ENCODE assay signal across 8 mouse cellular contexts in the genomic region with DNA sequence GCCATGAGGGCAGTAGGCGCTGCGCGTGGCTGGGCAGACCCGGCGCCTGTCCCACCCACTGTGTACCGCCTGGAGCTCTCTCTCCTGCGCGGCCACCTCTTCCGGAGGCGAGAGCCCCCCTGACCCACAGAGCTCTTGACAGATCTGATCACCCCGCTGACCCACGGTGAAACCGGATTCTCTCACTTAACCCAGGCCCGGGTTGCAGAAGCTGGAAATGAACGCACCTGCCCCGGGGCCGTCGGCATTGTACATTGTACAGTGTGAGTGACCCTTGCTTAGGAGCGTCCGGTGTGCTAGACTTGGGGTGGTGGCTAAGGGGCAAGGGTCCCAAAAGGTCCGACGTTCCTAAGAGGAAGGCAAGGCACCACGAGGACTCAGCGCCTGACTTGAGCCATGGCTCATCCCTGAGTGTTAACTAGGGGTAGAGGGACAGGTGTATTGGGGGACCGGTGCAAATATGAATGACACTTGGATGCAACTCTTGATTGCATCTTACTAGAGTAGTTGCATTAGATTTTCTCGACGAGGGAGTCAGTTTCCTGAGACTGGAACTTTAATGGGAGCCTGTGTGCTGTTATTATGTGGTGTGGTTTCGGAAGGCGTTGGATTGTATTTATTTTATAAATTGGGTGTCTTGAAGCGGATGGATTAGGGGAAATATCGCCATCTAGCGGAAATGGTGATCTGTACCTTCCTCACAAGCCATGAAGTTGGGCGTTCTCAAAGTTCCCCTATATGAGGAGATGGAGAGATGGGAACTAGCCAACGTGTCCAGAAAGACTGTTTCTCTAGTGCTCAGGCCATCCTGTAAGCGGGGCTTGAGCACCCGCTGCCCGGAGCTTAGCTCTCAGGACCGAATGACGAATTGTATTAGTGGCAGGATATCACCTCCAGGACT. TPM values are rescaled to one million over a fixed set of nuclear protein-coding genes. Genes with fewer than 3 reads are reported as not detected.
DNase-seq lines count a peak whose midpoint lies in the region; ATAC-seq and TF ChIP-seq lines count a peak whose summit lies in the region.

No protein-coding gene starts in this region.

- peak; percentile 88 for DNase-seq in R1 (ENCODE audit: low read depth, low spot score)
- peak; percentile 61 for DNase-seq in cerebellum, adult 11-12 months
- DNase-seq in forebrain, postnatal 0 days: peak; percentile 95
- DNase-seq in layer of hippocampus, adult 9-11 months: peak; percentile 79
- peak; percentile 96 for DNase-seq in lung, embryonic 14.5 days
- DNase-seq in retina, postnatal 7 days (ENCODE audit: low read depth, low spot score): peak; percentile 65
- no peak for DNase-seq in T-cell, adult 2 months (ENCODE audit: low spot score)

- no peaks in the 10 kb centered on the region; the same call in 1 of the 2 replicates for H3K27me3 ChIP-seq in forebrain, postnatal 0 days (ENCODE audit: insufficient read depth, low read length)
- H3K27me3 ChIP-seq in hindbrain, embryonic 12.5 days: peaks cover 6% of the 10 kb centered on the region
- peaks cover 17% of the 10 kb centered on the region; the same call in 1 of the 2 replicates for H3K27me3 ChIP-seq in lung, embryonic 14.5 days (ENCODE audit: insufficient read depth, low read length)

- peak overlapping the region; percentile 81 for H3K4me3 ChIP-seq in forebrain, postnatal 0 days (ENCODE audit: low read depth, low read length)
- H3K4me3 ChIP-seq in hindbrain, embryonic 12.5 days: peak overlapping the region; percentile 85
- peak overlapping the region; percentile 70 for H3K4me3 ChIP-seq in lung, embryonic 14.5 days (ENCODE audit: low read depth, low read length)

- H3K9ac ChIP-seq in forebrain, postnatal 0 days: peak overlapping the region; percentile 77
- peak overlapping the region; percentile 94 for H3K9ac ChIP-seq in hindbrain, embryonic 12.5 days
- H3K9ac ChIP-seq in lung, embryonic 14.5 days: peak overlapping the region; percentile 57

- WGBS in forebrain, postnatal 0 days: 2% methylated on average over 39 of the region's 39 CpGs
- WGBS in hindbrain, embryonic 12.5 days: under 1% methylated on average over 39 of the region's 39 CpGs
- under 1% methylated on average over 39 of the region's 39 CpGs for WGBS in lung, embryonic 14.5 days

- H3K4me1 ChIP-seq in forebrain, postnatal 0 days (ENCODE audit: insufficient read depth): peaks cover 13% of the 10 kb centered on the region; the same call in 1 of the 2 replicates
- peaks cover 60% of the 10 kb centered on the region for H3K4me1 ChIP-seq in hindbrain, embryonic 12.5 days
- peaks cover 10% of the 10 kb centered on the region for H3K4me1 ChIP-seq in lung, embryonic 14.5 days (ENCODE audit: insufficient read depth)

- no peaks in the 10 kb centered on the region for H3K9me3 ChIP-seq in forebrain, postnatal 0 days (ENCODE audit: low read length)
- no peaks in the 10 kb centered on the region for H3K9me3 ChIP-seq in hindbrain, embryonic 12.5 days (replicated peaks)
- H3K9me3 ChIP-seq in lung, embryonic 14.5 days (ENCODE audit: low read depth, low read length): no peaks in the 10 kb centered on the region

- peak; percentile 57 for ATAC-seq in forebrain, postnatal 0 days
- ATAC-seq in hindbrain, embryonic 12.5 days (ENCODE audit: low FRiP score): peak; percentile 5; the same call in 1 of the 2 replicates
- peak; percentile 37; the same call in 1 of the 2 replicates for ATAC-seq in lung, embryonic 14.5 days (ENCODE audit: insufficient read depth)

- H3K36me3 ChIP-seq in forebrain, postnatal 0 days (ENCODE audit: insufficient read depth): no peaks in the 10 kb centered on the region
- no peaks in the 10 kb centered on the region for H3K36me3 ChIP-seq in hindbrain, embryonic 12.5 days
- H3K36me3 ChIP-seq in lung, embryonic 14.5 days (ENCODE audit: insufficient read depth): no peaks in the 10 kb centered on the region

- peak; percentile 87 for TF ChIP-seq CTCF in forebrain, postnatal 0 days (IDR thresholded peaks at IDR 0.05; ENCODE audit: low read depth)
- peak; percentile 83 for TF ChIP-seq CTCF in lung, embryonic 14.5 days (IDR thresholded peaks at IDR 0.05; ENCODE audit: low read depth)

- H3K4me2 ChIP-seq in forebrain, postnatal 0 days (ENCODE audit: low read depth): peak overlapping the region; percentile 95
- H3K4me2 ChIP-seq in hindbrain, embryonic 12.5 days (replicated peaks): peak overlapping the region; percentile 85
- peak overlapping the region; percentile 99 for H3K4me2 ChIP-seq in lung, embryonic 14.5 days

- peak overlapping the region; percentile 85 for H3K27ac ChIP-seq in forebrain, postnatal 0 days (ENCODE audit: low read depth, low read length)
- peak overlapping the region; percentile 95 for H3K27ac ChIP-seq in hindbrain, embryonic 12.5 days
- 0 out of 2 replicates have a peak overlapping the region, but pooled peaks have one; percentile 27 for H3K27ac ChIP-seq in lung, embryonic 14.5 days (ENCODE audit: low read depth)

RNA-seq across cellular contexts. Expression of a gene that starts 1.0 kb away (rescaled TPM):
- 72.2 and 96.4 TPM in 2 replicates for total RNA-seq in forebrain, postnatal 0 days (2014; rRNA removed)
- polyA plus RNA-seq in forebrain, postnatal 0 days (2015; fragmentation: Nextera tagmentation; extraction: Ambion mirVana): 34.1 and 39.9 TPM in 2 replicates
- 55.3 and 55.7 TPM in 2 replicates for polyA plus RNA-seq in hindbrain, embryonic 12.5 days (2016; fragmentation: Nextera tagmentation; extraction: Ambion mirVana)
- polyA plus RNA-seq in lung, embryonic 14.5 days (2014; fragmentation: Nextera tagmentation; extraction: Ambion mirVana): 19.0 and 22.8 TPM in 2 replicates

Comparison
In these comparisons a context has a peak if more than half of its experiments do, and no peak if none do; other contexts are left out.
1. ATAC-seq: peak in every context shown above with its lines; median percentile 57 in forebrain, postnatal 0 days; 37 in lung, embryonic 14.5 days; 5 in hindbrain, embryonic 12.5 days.
2. H3K27ac ChIP-seq: peak in every context shown above with its lines; median percentile 95 in hindbrain, embryonic 12.5 days; 85 in forebrain, postnatal 0 days; 27 in lung, embryonic 14.5 days.